Mouse (Mus musculus) G1E (cell line): ENCODE measurements around the gene Gapvd1.

ENCODE experiments used
- CTCF ChIP-seq: IDR thresholded peaks from 2 replicates; pipeline ENCODE4 v1.5.1; 2012; ENCODE audit warnings: low read depth, low read length, inconsistent platforms, mixed read lengths
- GATA1 ChIP-seq: IDR thresholded peaks from 2 replicates; pipeline ENCODE4 v1.6.1; 2012; ENCODE audit warnings: borderline replicate concordance, low read length, inconsistent platforms, mixed read lengths
- POLR2AphosphoS5 ChIP-seq: IDR thresholded peaks from 2 replicates; pipeline ENCODE4 v1.6.1; 2012; ENCODE audit warnings: low read depth, low read length, inconsistent platforms; ENCODE audit not compliant: insufficient replicate concordance
- TAL1 ChIP-seq: conservative IDR thresholded peaks from 2 replicates; pipeline ENCODE4 v1.6.1; 2012; ENCODE audit warnings: low read depth, low read length, inconsistent platforms, mixed read lengths

- TF ChIP-seq GATA1 (no peak), CTCF (no peak), POLR2AphosphoS5 (no peak), TAL1 (no peak)
Observed at GRCm38 (mm10) chr2:34670470-34670869, 84.6 kb downstream of the Gapvd1 start.
